Mouse (Mus musculus): ENCODE results near the gene Celf3. TPM values are rescaled to one million over a fixed set of nuclear protein-coding genes. Genes with fewer than 3 reads are reported as not detected.

Gene Celf3
- polyA plus RNA-seq, 1 experiment, result not detected

GRCm38 (mm10) chr3:94478591-94479169 is 585 bp downstream of the Celf3 start:
- Histone ChIP-seq H3K27ac (ENCODE audit: insufficient read depth, low read length) (no peak overlapping the region), H3K4me1 (ENCODE audit: control insufficient read depth, insufficient read depth, low read length) (no peaks in the 10 kb centered on the region), H3K4me3 (ENCODE audit: insufficient read depth, low read length) (no peak overlapping the region)
- TF ChIP-seq CTCF (IDR thresholded peaks at IDR 0.05; ENCODE audit: borderline replicate concordance, insufficient read depth, low read length) (no peak), POLR2A (IDR thresholded peaks at IDR 0.05; ENCODE audit: low read depth, low read length) (no peak)

GRCm38 (mm10) chr3:94479564-94479963 is 1.5 kb downstream of the Celf3 start:
- no peak overlapping the region for H3K27ac ChIP-seq (ENCODE audit: insufficient read depth, low read length)
- no peaks in the 10 kb centered on the region for H3K4me1 ChIP-seq (ENCODE audit: control insufficient read depth, insufficient read depth, low read length)
- TF ChIP-seq POLR2A (IDR thresholded peaks at IDR 0.05; ENCODE audit: low read depth, low read length) (no peak), CTCF (IDR thresholded peaks at IDR 0.05; ENCODE audit: borderline replicate concordance, insufficient read depth, low read length) (no peak)
- no peak overlapping the region for H3K4me3 ChIP-seq (ENCODE audit: insufficient read depth, low read length)

GRCm38 (mm10) chr3:94480291-94480884 is 2.3 kb downstream of the Celf3 start, which contains the start of gene Riiad1:
Gene Riiad1 (minus strand): TSS chr3:94480341.
- Histone ChIP-seq H3K4me1 (ENCODE audit: control insufficient read depth, insufficient read depth, low read length) (no peaks in the 10 kb centered on the region), H3K27ac (ENCODE audit: insufficient read depth, low read length) (no peak within 1 kb of the TSS), H3K4me3 (ENCODE audit: insufficient read depth, low read length) (no peak within 1 kb of the TSS)
- no peak for TF ChIP-seq POLR2A (IDR thresholded peaks at IDR 0.05; ENCODE audit: low read depth, low read length)

GRCm38 (mm10) chr3:94481429-94481828 is 3.3 kb downstream of the Celf3 start:
- no peak for TF ChIP-seq CTCF (IDR thresholded peaks at IDR 0.05; ENCODE audit: borderline replicate concordance, insufficient read depth, low read length)
- TF ChIP-seq POLR2A (IDR thresholded peaks at IDR 0.05; ENCODE audit: low read depth, low read length), result no peak

GRCm38 (mm10) chr3:94482764-94483385 is 4.8 kb downstream of the Celf3 start:
- Histone ChIP-seq H3K4me3 (ENCODE audit: insufficient read depth, low read length) (no peak overlapping the region), H3K4me1 (ENCODE audit: control insufficient read depth, insufficient read depth, low read length) (no peaks in the 10 kb centered on the region), H3K27ac (ENCODE audit: insufficient read depth, low read length) (no peak overlapping the region)
- no peak for TF ChIP-seq CTCF (IDR thresholded peaks at IDR 0.05; ENCODE audit: borderline replicate concordance, insufficient read depth, low read length)
- TF ChIP-seq POLR2A (IDR thresholded peaks at IDR 0.05; ENCODE audit: low read depth, low read length), result no peak

More at GRCm38 (mm10) chr3:94481429-94481828, 3.3 kb downstream of the Celf3 start:
- no peak overlapping the region for H3K4me3 ChIP-seq (ENCODE audit: insufficient read depth, low read length)
- H3K27ac ChIP-seq (ENCODE audit: insufficient read depth, low read length), result no peak overlapping the region
- no peaks in the 10 kb centered on the region for H3K4me1 ChIP-seq (ENCODE audit: control insufficient read depth, insufficient read depth, low read length)

- no peak overlapping the region for H3K27ac ChIP-seq (ENCODE audit: insufficient read depth, low read length)
Measured at GRCm38 (mm10) chr3:94483790-94484439, 5.8 kb downstream of the Celf3 start.

GRCm38 (mm10) chr3:94485922-94486321 is 7.8 kb downstream of the Celf3 start:
- no peak overlapping the region for H3K27ac ChIP-seq (ENCODE audit: insufficient read depth, low read length)
- TF ChIP-seq POLR2A (IDR thresholded peaks at IDR 0.05; ENCODE audit: low read depth, low read length), result no peak
- TF ChIP-seq CTCF (IDR thresholded peaks at IDR 0.05; ENCODE audit: borderline replicate concordance, insufficient read depth, low read length), result no peak
- no peak overlapping the region for H3K4me3 ChIP-seq (ENCODE audit: insufficient read depth, low read length)
- no peaks in the 10 kb centered on the region for H3K4me1 ChIP-seq (ENCODE audit: control insufficient read depth, insufficient read depth, low read length)

More at GRCm38 (mm10) chr3:94483790-94484439, 5.8 kb downstream of the Celf3 start:
- no peak overlapping the region for H3K4me3 ChIP-seq (ENCODE audit: insufficient read depth, low read length)
- TF ChIP-seq CTCF (IDR thresholded peaks at IDR 0.05; ENCODE audit: borderline replicate concordance, insufficient read depth, low read length), result no peak
- no peak for TF ChIP-seq POLR2A (IDR thresholded peaks at IDR 0.05; ENCODE audit: low read depth, low read length)
- H3K4me1 ChIP-seq (ENCODE audit: control insufficient read depth, insufficient read depth, low read length), result no peaks in the 10 kb centered on the region

- Histone ChIP-seq H3K27ac (ENCODE audit: insufficient read depth, low read length) (no peak overlapping the region), H3K4me3 (ENCODE audit: insufficient read depth, low read length) (no peak overlapping the region)
- TF ChIP-seq CTCF (IDR thresholded peaks at IDR 0.05; ENCODE audit: borderline replicate concordance, insufficient read depth, low read length), result no peak
- no peak for TF ChIP-seq POLR2A (IDR thresholded peaks at IDR 0.05; ENCODE audit: low read depth, low read length)
Measured at GRCm38 (mm10) chr3:94487581-94487980, 9.5 kb downstream of the Celf3 start.

GRCm38 (mm10) chr3:94497162-94497561 is 19.1 kb downstream of the Celf3 start:
- Histone ChIP-seq H3K4me3 (ENCODE audit: insufficient read depth, low read length) (no peak overlapping the region), H3K27ac (ENCODE audit: insufficient read depth, low read length) (no peak overlapping the region), H3K4me1 (ENCODE audit: control insufficient read depth, insufficient read depth, low read length) (no peaks in the 10 kb centered on the region)
- TF ChIP-seq POLR2A (IDR thresholded peaks at IDR 0.05; ENCODE audit: low read depth, low read length), result no peak
- TF ChIP-seq CTCF (IDR thresholded peaks at IDR 0.05; ENCODE audit: borderline replicate concordance, insufficient read depth, low read length), result no peak

More at GRCm38 (mm10) chr3:94487581-94487980, 9.5 kb downstream of the Celf3 start:
- no peaks in the 10 kb centered on the region for H3K4me1 ChIP-seq (ENCODE audit: control insufficient read depth, insufficient read depth, low read length)

- TF ChIP-seq CTCF (IDR thresholded peaks at IDR 0.05; ENCODE audit: borderline replicate concordance, insufficient read depth, low read length) (peak; percentile 23; the same call in 1 of the 2 replicates), POLR2A (IDR thresholded peaks at IDR 0.05; ENCODE audit: low read depth, low read length) (no peak)
- Histone ChIP-seq H3K27ac (ENCODE audit: insufficient read depth, low read length) (no peak overlapping the region), H3K4me1 (ENCODE audit: control insufficient read depth, insufficient read depth, low read length) (no peaks in the 10 kb centered on the region), H3K4me3 (ENCODE audit: insufficient read depth, low read length) (no peak overlapping the region)
Measured at GRCm38 (mm10) chr3:94502243-94502642, 24.1 kb downstream of the Celf3 start.
